Mouse (Mus musculus) intestine, embryonic 14.5 days (tissue): ENCODE measurements around the gene Dock9. TPM values are rescaled to one million over a fixed set of nuclear protein-coding genes. Genes with fewer than 3 reads are reported as not detected.

Experiments
- ATAC-seq: fragments of 200-750 bp; cut with Nextera tagmentation; replicated peaks from 2 replicates; pipeline ENCODE4 v1.8.0; 2017; ENCODE audit warnings: low read depth, moderate number of reproducible peaks, moderate TSS enrichment, moderate library complexity; ENCODE audit not compliant: low FRiP score, low TSS enrichment
- DNase-seq: peaks from one replicate; pipeline ENCODE4 v3.0.0-alpha.2; 2018; ENCODE audit warnings: low spot score
- H3K27ac ChIP-seq: fragments of 300-500 bp; sonication (generic); 2 replicates; pipeline ENCODE4 v1.5.1; 2014; ENCODE audit warnings: low read depth, mild to moderate bottlenecking, control low read depth
- H3K27me3 ChIP-seq: fragments of 300-500 bp; sonication (generic); replicated peaks from 2 replicates; pipeline ENCODE4 v1.6.1; 2014; ENCODE audit warnings: low read length, control low read depth; ENCODE audit not compliant: control insufficient read depth, insufficient read depth
- H3K36me3 ChIP-seq: fragments of 300-500 bp; sonication (generic); 2 replicates; pipeline ENCODE4 v1.6.1; 2014; ENCODE audit warnings: low read length, control low read depth; ENCODE audit not compliant: control insufficient read depth, insufficient read depth
- H3K4me1 ChIP-seq: fragments of 300-500 bp; sonication (generic); replicated peaks from 2 replicates; pipeline ENCODE4 v1.6.1; 2014; ENCODE audit warnings: low read length, control low read depth, mixed read lengths; ENCODE audit not compliant: control insufficient read depth, insufficient read depth
- H3K4me2 ChIP-seq: fragments of 300-500 bp; sonication (generic); 2 replicates; pipeline ENCODE4 v1.6.1; 2014; ENCODE audit warnings: low read length
- H3K4me3 ChIP-seq: fragments of 300-500 bp; sonication (generic); 2 replicates; pipeline ENCODE4 v1.5.1; 2014; ENCODE audit warnings: low read depth, low read length, control low read depth, mixed read lengths
- H3K9ac ChIP-seq: fragments of 300-500 bp; sonication (generic); 2 replicates; pipeline ENCODE4 v1.6.1; 2014; ENCODE audit warnings: mild to moderate bottlenecking, low read length
- H3K9me3 ChIP-seq: fragments of 300-500 bp; sonication (generic); 2 replicates; pipeline ENCODE4 v1.6.1; 2016; ENCODE audit warnings: low read length, control low read depth; ENCODE audit not compliant: control insufficient read depth
- WGBS: fragments of 180-500 bp; shearing (Covaris S2); extraction: QIAGEN DNeasy Blood & Tissue Kit; methylation state at CpG from one replicate; pipeline ENCODE4 v1.1.7; 2014; 5-methylcytosine and 5-hydroxymethylcytosine counted together
- polyA plus RNA-seq: library from polyadenylated mRNA; unstranded; fragments of >200 nt; fragmentation: Nextera tagmentation; extraction: Ambion mirVana; gene quantifications from 2 replicates; pipeline ENCODE4 v1.2.1, GENCODE M21; 2014

Dock9 gene
- polyA plus RNA-seq, 1 experiment from 2014 or later: 34.8 TPM

- DNase-seq (no peak), ATAC-seq (no peak)
- Histone ChIP-seq H3K9me3 (no peaks in the 10 kb centered on the region), H3K27me3 (no peaks in the 10 kb centered on the region), H3K27ac (no peak overlapping the region), H3K36me3 (peaks cover 65% of the 10 kb centered on the region), H3K9ac (no peak overlapping the region), H3K4me2 (no peak overlapping the region), H3K4me3 (no peak overlapping the region), H3K4me1 (no peaks in the 10 kb centered on the region)
- 81% methylated on average over 5 of the region's 5 CpGs for WGBS
Measured at GRCm38 (mm10) chr14:121546621-121547020, 251.0 kb downstream of the Dock9 start.

- no peak for DNase-seq
- H3K4me2 ChIP-seq: no peak overlapping the region
- H3K4me3 ChIP-seq: no peak overlapping the region
- ATAC-seq: no peak
- H3K27me3 ChIP-seq: no peaks in the 10 kb centered on the region
- no peak overlapping the region for H3K9ac ChIP-seq
- H3K36me3 ChIP-seq: peaks cover 73% of the 10 kb centered on the region
- 86% methylated on average over 14 of the region's 14 CpGs for WGBS
- no peak overlapping the region for H3K27ac ChIP-seq
- no peaks in the 10 kb centered on the region for H3K9me3 ChIP-seq
- no peaks in the 10 kb centered on the region for H3K4me1 ChIP-seq
Measured at GRCm38 (mm10) chr14:121545551-121546331, 251.9 kb downstream of the Dock9 start.

- Histone ChIP-seq H3K27me3 (no peaks in the 10 kb centered on the region), H3K4me3 (no peak overlapping the region), H3K4me1 (no peaks in the 10 kb centered on the region), H3K36me3 (peaks cover 45% of the 10 kb centered on the region), H3K27ac (no peak overlapping the region), H3K9me3 (0 out of 2 replicates have a peak, but pooled peaks cover 4% of the 10 kb centered on the region), H3K9ac (no peak overlapping the region), H3K4me2 (no peak overlapping the region)
- WGBS: 66% methylated on average over 7 of the region's 7 CpGs
- ATAC-seq (peak; percentile 58), DNase-seq (no peak)
Measured at GRCm38 (mm10) chr14:121541262-121541661, 256.4 kb downstream of the Dock9 start.

- H3K27ac ChIP-seq: no peak overlapping the region
- no peaks in the 10 kb centered on the region for H3K36me3 ChIP-seq
- WGBS: 89% methylated on average over 3 of the region's 3 CpGs
- 0 out of 2 replicates have a peak, but pooled peaks cover 4% of the 10 kb centered on the region for H3K9me3 ChIP-seq
- no peaks in the 10 kb centered on the region for H3K4me1 ChIP-seq
- no peak for ATAC-seq
- no peak overlapping the region for H3K9ac ChIP-seq
- DNase-seq: no peak
- H3K27me3 ChIP-seq: no peaks in the 10 kb centered on the region
- no peak overlapping the region for H3K4me3 ChIP-seq
- no peak overlapping the region for H3K4me2 ChIP-seq
Measured at GRCm38 (mm10) chr14:121534501-121534900, 263.1 kb downstream of the Dock9 start.

GRCm38 (mm10) chr14:121530853-121531252 lies 266.8 kb downstream of the Dock9 start:
- Histone ChIP-seq H3K27ac (no peak overlapping the region), H3K4me2 (no peak overlapping the region), H3K27me3 (no peaks in the 10 kb centered on the region), H3K9ac (no peak overlapping the region), H3K9me3 (no peaks in the 10 kb centered on the region), H3K36me3 (no peaks in the 10 kb centered on the region), H3K4me1 (no peaks in the 10 kb centered on the region), H3K4me3 (no peak overlapping the region)
- WGBS: 82% methylated on average over 9 of the region's 9 CpGs
- no peak for ATAC-seq
- no peak for DNase-seq

GRCm38 (mm10) chr14:121527883-121528282 lies 269.8 kb downstream of the Dock9 start:
- no peak overlapping the region for H3K4me2 ChIP-seq
- no peak for DNase-seq
- no peak overlapping the region for H3K27ac ChIP-seq
- H3K9me3 ChIP-seq: no peaks in the 10 kb centered on the region
- H3K9ac ChIP-seq: no peak overlapping the region
- H3K4me3 ChIP-seq: no peak overlapping the region
- WGBS: 80% methylated on average over 3 of the region's 3 CpGs
- H3K4me1 ChIP-seq: no peaks in the 10 kb centered on the region
- no peak for ATAC-seq
- no peaks in the 10 kb centered on the region for H3K27me3 ChIP-seq
- no peaks in the 10 kb centered on the region for H3K36me3 ChIP-seq

- Histone ChIP-seq H3K4me1 (no peaks in the 10 kb centered on the region), H3K27ac (no peak overlapping the region), H3K4me2 (no peak overlapping the region), H3K9me3 (no peaks in the 10 kb centered on the region), H3K9ac (no peak overlapping the region), H3K27me3 (no peaks in the 10 kb centered on the region), H3K4me3 (no peak overlapping the region), H3K36me3 (no peaks in the 10 kb centered on the region)
- DNase-seq (no peak), ATAC-seq (no peak)
- WGBS: 56% methylated on average over 1 of the region's 1 CpGs
Measured at GRCm38 (mm10) chr14:121527201-121527600, 270.4 kb downstream of the Dock9 start.

- no peak overlapping the region for H3K4me2 ChIP-seq
- no peak for ATAC-seq
- DNase-seq: no peak
Measured at GRCm38 (mm10) chr14:121521709-121522108, 275.9 kb downstream of the Dock9 start.

GRCm38 (mm10) chr14:121516881-121517280 lies 280.8 kb downstream of the Dock9 start:
- no peaks in the 10 kb centered on the region for H3K27me3 ChIP-seq
- no peaks in the 10 kb centered on the region for H3K36me3 ChIP-seq
- H3K9ac ChIP-seq: no peak overlapping the region
- no peak overlapping the region for H3K4me2 ChIP-seq
- no peak overlapping the region for H3K27ac ChIP-seq
- H3K4me3 ChIP-seq: no peak overlapping the region
- ATAC-seq (no peak), DNase-seq (no peak)
- H3K9me3 ChIP-seq: no peaks in the 10 kb centered on the region
- H3K4me1 ChIP-seq: peaks cover 7% of the 10 kb centered on the region
- 72% methylated on average over 5 of the region's 5 CpGs for WGBS

More at GRCm38 (mm10) chr14:121521709-121522108, 275.9 kb downstream of the Dock9 start:
- Histone ChIP-seq H3K9me3 (no peaks in the 10 kb centered on the region), H3K36me3 (no peaks in the 10 kb centered on the region), H3K27ac (no peak overlapping the region), H3K4me3 (no peak overlapping the region), H3K4me1 (peaks cover 10% of the 10 kb centered on the region), H3K27me3 (no peaks in the 10 kb centered on the region), H3K9ac (no peak overlapping the region)
- WGBS: 44% methylated on average over 4 of the region's 4 CpGs
